Mouse (Mus musculus): ENCODE measurements around the gene Ly6g6c.

Gene Ly6g6c

GRCm38 (mm10) chr17:35115046-35116019 is 50.1 kb downstream of the Ly6g6c start, which contains the start of gene Ly6g5b:
Gene Ly6g5b, minus strand, starts transcription at chr17:35115428.
- peak in 1 of 2 experiments; percentile 70 for DNase-seq

Measured in kidney, postnatal 36 days (tissue).